Mouse (Mus musculus) heart, embryonic 13.5 days (tissue): Measurements from ENCODE around the gene Srgap3. TPM values are rescaled to one million over a fixed set of nuclear protein-coding genes. Genes with fewer than 3 reads are reported as not detected.

Experiments
- ATAC-seq: fragments of 200-750 bp; cut with Nextera tagmentation; 2 replicates; pipeline ENCODE4 v1.8.0; 2017; ENCODE audit warnings: moderate TSS enrichment; ENCODE audit not compliant: insufficient number of reproducible peaks, low FRiP score, low TSS enrichment; ENCODE audit errors: extremely low read depth
- H3K27ac ChIP-seq: fragments of 300-500 bp; sonication (generic); replicated peaks from 2 replicates; pipeline ENCODE4 v1.5.1; 2015; ENCODE audit warnings: moderate library complexity, mild to moderate bottlenecking, inconsistent platforms
- H3K27me3 ChIP-seq: fragments of 300-500 bp; sonication (generic); replicated peaks from 2 replicates; pipeline ENCODE4 v1.6.1; 2015; ENCODE audit warnings: mild to moderate bottlenecking, inconsistent platforms
- H3K36me3 ChIP-seq: fragments of 300-500 bp; sonication (generic); 2 replicates; pipeline ENCODE4 v1.6.1; 2015; ENCODE audit warnings: mild to moderate bottlenecking, inconsistent platforms
- H3K4me1 ChIP-seq: fragments of 300-500 bp; sonication (generic); 2 replicates; pipeline ENCODE4 v1.6.1; 2015; ENCODE audit warnings: inconsistent platforms
- H3K4me2 ChIP-seq: fragments of 300-500 bp; sonication (generic); 2 replicates; pipeline ENCODE4 v1.6.1; 2015; ENCODE audit warnings: inconsistent platforms, mild to moderate bottlenecking, moderate library complexity
- H3K4me3 ChIP-seq: fragments of 300-500 bp; sonication (generic); 2 replicates; pipeline ENCODE4 v1.5.1; 2015; ENCODE audit warnings: moderate library complexity, mild to moderate bottlenecking, inconsistent platforms
- H3K9ac ChIP-seq: fragments of 300-500 bp; sonication (generic); 2 replicates; pipeline ENCODE4 v1.6.1; 2015; ENCODE audit warnings: inconsistent platforms, mild to moderate bottlenecking, moderate library complexity
- H3K9me3 ChIP-seq: fragments of 300-500 bp; sonication (generic); 2 replicates; pipeline ENCODE4 v1.6.1; 2016; ENCODE audit warnings: inconsistent platforms
- WGBS: fragments of 180-500 bp; shearing (Covaris S2); methylation state at CpG from one replicate; pipeline ENCODE4 v1.1.7; 2015; ENCODE audit warnings: mixed read lengths; 5-methylcytosine and 5-hydroxymethylcytosine counted together
- polyA plus RNA-seq: library from polyadenylated mRNA; unstranded; fragments of >200 nt; fragmentation: Nextera tagmentation; extraction: Ambion mirVana; gene quantifications from 2 replicates; pipeline ENCODE4 v1.2.1, GENCODE M21; 2015

The Srgap3 gene
- polyA plus RNA-seq, 1 experiment from 2014 or later: 0.60 TPM

DNA sequence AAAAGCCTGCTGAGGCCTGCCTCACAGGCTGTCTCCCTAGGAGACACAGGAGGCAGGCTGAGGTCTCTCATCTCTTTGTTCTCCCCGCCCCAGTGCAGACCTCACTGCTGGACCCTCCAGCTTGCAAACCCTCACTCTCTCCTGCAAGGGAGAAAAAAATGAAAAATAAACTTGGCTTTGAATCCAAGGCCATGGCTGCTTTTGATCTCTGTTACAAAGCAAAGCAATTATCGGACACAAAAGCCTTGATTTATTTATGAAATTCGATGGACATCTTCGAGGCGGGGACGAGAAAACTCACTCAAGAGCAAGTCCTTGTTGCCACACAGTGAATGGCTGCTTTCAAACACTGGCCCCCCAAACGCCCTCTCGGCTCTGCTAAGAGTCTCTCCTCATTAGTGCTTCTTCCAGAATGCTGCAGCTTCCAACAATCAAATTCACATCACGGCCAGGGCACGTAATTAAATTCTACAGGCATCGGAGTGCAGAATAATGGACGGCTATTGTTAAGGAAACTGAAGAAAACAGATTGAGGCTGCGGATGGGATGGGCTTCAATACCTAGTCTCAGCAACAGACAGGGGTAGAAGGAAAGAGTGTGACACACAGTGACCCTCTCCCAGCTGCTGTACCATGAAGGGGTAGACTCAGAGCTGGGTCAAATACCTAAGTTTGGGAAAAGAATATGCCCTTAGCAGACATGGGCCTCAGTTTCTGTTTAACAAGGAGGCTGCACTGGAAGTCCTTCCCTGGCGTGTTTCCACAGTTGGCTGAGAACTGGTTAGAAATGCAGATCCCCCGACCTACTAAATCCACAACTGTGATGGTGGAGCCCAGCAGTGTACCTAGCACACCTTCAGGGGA lies 137.2 kb downstream of the Srgap3 start:
- no peak overlapping the region for H3K4me3 ChIP-seq
- H3K4me2 ChIP-seq: no peak overlapping the region
- H3K27me3 ChIP-seq: no peaks in the 10 kb centered on the region
- ATAC-seq: no peak
- no peaks in the 10 kb centered on the region for H3K9me3 ChIP-seq
- 77% methylated on average over 15 of the region's 15 CpGs for WGBS
- no peak overlapping the region for H3K27ac ChIP-seq
- no peak overlapping the region for H3K9ac ChIP-seq
- no peaks in the 10 kb centered on the region for H3K36me3 ChIP-seq
- no peaks in the 10 kb centered on the region for H3K4me1 ChIP-seq

DNA sequence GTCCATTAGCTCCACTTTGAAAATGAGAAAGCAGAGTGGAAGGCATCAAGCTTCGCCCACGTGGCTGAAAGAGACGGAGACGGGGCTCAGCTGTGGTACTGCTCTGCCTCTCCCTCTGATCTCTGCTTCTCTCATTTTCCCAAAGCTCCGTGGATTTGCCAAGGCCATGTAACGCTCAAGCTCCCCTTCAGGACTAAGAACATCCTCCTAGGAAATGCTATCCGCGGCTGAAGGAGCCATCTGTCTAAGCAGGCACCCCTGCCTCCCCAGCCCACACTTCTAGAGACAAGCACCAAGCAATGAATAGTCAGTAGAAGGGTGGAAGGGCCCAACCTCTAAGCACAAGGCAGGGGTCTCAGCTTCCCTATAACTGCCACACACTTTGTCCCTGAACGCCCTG lies 138.3 kb downstream of the Srgap3 start:
- Histone ChIP-seq H3K36me3 (no peaks in the 10 kb centered on the region), H3K9me3 (no peaks in the 10 kb centered on the region), H3K9ac (no peak overlapping the region), H3K27me3 (no peaks in the 10 kb centered on the region), H3K27ac (no peak overlapping the region), H3K4me1 (no peaks in the 10 kb centered on the region), H3K4me3 (no peak overlapping the region), H3K4me2 (no peak overlapping the region)
- 71% methylated on average over 9 of the region's 9 CpGs for WGBS
- ATAC-seq: no peak

DNA sequence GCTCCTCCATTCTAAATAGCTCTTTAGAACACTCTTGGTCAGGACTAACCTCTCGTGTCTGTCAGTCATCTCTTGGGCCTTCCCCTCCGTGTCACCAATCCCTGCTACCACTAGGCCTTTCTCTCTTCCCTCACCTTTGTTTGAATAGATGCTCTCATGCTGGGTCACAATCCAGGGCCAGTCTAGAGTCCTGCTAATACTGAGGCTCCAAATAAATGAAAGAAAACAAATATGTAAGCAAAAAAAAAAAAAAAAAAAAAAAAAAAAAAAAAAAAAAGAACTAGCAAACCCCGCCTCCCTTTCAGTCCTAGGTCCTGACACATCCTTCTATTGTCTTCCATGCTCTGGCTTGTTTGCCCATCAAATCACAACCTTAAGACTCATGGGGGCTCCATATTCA lies 145.1 kb downstream of the Srgap3 start:
- Histone ChIP-seq H3K4me3 (no peak overlapping the region), H3K27me3 (no peaks in the 10 kb centered on the region), H3K9me3 (no peaks in the 10 kb centered on the region), H3K4me1 (no peaks in the 10 kb centered on the region), H3K27ac (no peak overlapping the region), H3K9ac (no peak overlapping the region), H3K36me3 (no peaks in the 10 kb centered on the region), H3K4me2 (no peak overlapping the region)
- WGBS: 76% methylated on average over 3 of the region's 3 CpGs
- no peak for ATAC-seq

DNA sequence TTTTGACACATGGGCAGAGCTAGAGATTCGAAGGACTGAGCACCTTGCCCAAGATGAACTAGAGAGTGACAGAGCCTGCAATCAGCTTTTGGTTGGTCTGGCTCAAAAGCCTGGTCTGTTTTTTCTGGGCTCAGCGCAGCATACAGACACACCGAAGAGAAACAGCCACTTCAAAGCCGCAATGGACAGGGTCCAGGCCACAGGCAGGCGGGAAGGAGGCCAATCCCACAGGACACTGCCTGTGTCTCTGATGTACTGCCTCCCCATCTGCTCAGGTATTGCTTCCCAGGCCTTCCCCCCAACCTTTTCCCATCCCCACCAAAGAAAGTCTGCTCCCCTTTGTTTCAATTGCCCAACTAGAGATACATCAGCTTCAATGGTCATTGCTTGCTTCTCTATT lies 148.7 kb downstream of the Srgap3 start:
- Histone ChIP-seq H3K27ac (no peak overlapping the region), H3K9ac (no peak overlapping the region), H3K9me3 (no peaks in the 10 kb centered on the region), H3K4me2 (no peak overlapping the region), H3K4me1 (no peaks in the 10 kb centered on the region), H3K27me3 (no peaks in the 10 kb centered on the region), H3K36me3 (no peaks in the 10 kb centered on the region), H3K4me3 (no peak overlapping the region)
- ATAC-seq: no peak
- 73% methylated on average over 5 of the region's 5 CpGs for WGBS

DNA sequence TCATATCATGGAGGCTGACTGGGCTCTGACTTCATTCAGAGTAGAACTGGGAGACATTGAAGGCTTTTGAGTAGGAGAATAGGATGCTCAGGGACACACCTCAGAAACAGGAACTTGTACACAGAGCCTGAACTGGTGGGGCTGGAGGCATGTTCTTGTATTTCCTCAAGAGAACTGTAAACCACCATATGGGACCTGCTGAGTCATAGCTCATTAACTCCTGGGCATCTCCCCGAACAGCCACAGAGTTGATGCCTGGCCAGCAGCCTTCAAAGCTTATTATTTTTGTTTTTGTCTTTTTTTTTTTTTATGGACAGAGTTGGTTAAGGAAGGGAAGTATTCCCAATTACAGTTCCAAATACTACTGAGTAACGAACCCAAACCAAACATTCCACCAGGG lies 150.5 kb downstream of the Srgap3 start:
- Histone ChIP-seq H3K27me3 (no peaks in the 10 kb centered on the region), H3K27ac (no peak overlapping the region), H3K36me3 (no peaks in the 10 kb centered on the region), H3K4me3 (no peak overlapping the region), H3K9ac (no peak overlapping the region), H3K9me3 (no peaks in the 10 kb centered on the region), H3K4me1 (no peaks in the 10 kb centered on the region), H3K4me2 (no peak overlapping the region)
- ATAC-seq: no peak
- whole genome bisulfite sequencing: 80% methylated on average over 2 of the region's 2 CpGs

DNA sequence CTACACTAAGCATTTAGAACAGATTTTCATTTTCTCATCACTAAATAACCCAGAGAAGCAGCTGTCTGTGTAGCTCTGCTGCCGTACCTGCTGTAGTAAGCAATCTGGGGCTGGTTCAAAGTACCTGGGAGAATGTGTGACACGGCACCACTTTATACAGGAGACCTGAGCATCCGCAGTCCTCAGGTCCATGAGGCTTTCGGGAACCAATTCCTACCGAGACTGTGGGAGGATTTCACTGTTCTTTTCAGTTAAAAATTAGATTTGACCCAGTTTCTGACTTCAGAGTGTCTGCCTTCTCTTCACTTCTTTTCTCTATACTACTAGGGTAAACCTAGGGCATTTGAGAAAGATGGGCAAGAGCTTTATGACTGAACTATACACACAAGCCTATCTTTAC lies 153.2 kb downstream of the Srgap3 start:
- H3K36me3 ChIP-seq: no peaks in the 10 kb centered on the region
- H3K9ac ChIP-seq: no peak overlapping the region
- ATAC-seq: no peak
- no peak overlapping the region for H3K4me2 ChIP-seq
- H3K27ac ChIP-seq: no peak overlapping the region
- whole genome bisulfite sequencing: 78% methylated on average over 5 of the region's 5 CpGs
- no peaks in the 10 kb centered on the region for H3K27me3 ChIP-seq
- H3K4me3 ChIP-seq: no peak overlapping the region
- H3K4me1 ChIP-seq: no peaks in the 10 kb centered on the region
- H3K9me3 ChIP-seq: no peaks in the 10 kb centered on the region

DNA sequence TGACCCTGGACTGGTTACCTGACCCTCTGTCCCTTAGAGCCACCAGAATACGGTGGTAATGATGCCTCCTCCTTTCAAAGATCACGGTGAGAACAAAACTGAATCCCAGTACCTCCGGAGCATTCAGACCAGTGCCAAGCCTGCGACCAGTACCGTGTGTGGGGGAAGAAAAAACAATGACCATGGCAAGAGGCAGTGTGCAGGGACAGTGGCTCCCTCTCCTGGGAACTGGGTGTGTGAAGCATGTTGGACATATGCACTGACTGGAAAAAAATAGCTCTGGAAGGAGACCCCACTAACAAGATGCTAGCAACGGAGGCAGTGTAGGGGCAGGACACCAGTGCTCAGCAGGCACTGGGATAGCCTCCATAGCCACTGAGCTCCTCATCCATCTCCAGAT lies 157.2 kb downstream of the Srgap3 start:
- Histone ChIP-seq H3K36me3 (no peaks in the 10 kb centered on the region), H3K4me1 (no peaks in the 10 kb centered on the region), H3K4me2 (no peak overlapping the region), H3K27me3 (no peaks in the 10 kb centered on the region), H3K4me3 (no peak overlapping the region), H3K9me3 (no peaks in the 10 kb centered on the region; the same call in 1 of the 2 replicates), H3K9ac (no peak overlapping the region), H3K27ac (no peak overlapping the region)
- ATAC-seq: no peak
- 75% methylated on average over 6 of the region's 6 CpGs for WGBS

DNA sequence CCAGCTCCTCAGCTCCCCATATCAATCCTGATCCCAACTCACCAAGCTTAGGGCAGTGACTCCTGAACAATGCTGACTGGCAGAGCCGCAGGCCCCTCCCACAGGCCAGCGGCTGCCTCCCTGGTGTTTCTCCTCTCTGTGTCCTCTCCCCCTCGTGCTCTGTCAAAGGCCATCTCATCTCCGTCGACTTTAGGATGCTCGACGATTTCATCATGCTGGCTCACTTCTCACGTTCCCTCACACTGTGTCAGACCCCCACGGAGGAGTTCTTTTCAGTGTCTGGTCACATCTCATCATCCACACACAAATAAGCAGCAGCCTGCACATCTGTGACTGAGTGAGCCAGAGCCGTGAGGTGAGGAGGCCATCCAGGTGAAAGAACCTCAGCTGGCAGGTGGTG lies 158.4 kb downstream of the Srgap3 start:
- H3K9ac ChIP-seq: no peak overlapping the region
- no peaks in the 10 kb centered on the region for H3K4me1 ChIP-seq
- H3K4me3 ChIP-seq: no peak overlapping the region
- 36% methylated on average over 10 of the region's 10 CpGs for WGBS
- H3K4me2 ChIP-seq: no peak overlapping the region
- no peaks in the 10 kb centered on the region for H3K27me3 ChIP-seq
- no peak for ATAC-seq
- H3K27ac ChIP-seq: no peak overlapping the region
- no peaks in the 10 kb centered on the region for H3K36me3 ChIP-seq
- H3K9me3 ChIP-seq: peaks cover 4% of the 10 kb centered on the region; the same call in 1 of the 2 replicates

DNA sequence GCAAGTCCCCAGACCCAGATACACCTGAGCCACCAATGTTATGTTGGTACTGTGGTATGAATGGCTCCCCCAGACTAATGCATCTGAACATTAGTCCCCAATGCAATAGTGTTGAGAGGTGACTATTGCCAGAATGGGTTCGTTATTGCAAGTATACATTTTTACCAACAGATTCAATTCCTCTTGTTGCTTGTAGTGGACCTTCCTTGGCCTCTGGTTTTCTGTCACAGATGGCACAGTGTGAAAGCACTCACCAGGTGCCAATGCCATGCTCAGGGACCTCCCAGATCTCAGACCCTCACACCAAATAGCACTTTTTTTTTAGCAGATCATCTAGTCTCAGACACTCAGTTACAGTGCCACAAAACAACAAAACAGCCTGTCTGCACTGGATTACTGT lies 158.9 kb downstream of the Srgap3 start:
- no peak overlapping the region for H3K4me3 ChIP-seq
- no peak overlapping the region for H3K4me2 ChIP-seq
- 67% methylated on average over 1 of the region's 1 CpGs for WGBS
- no peaks in the 10 kb centered on the region for H3K27me3 ChIP-seq
- no peak overlapping the region for H3K27ac ChIP-seq
- no peaks in the 10 kb centered on the region for H3K36me3 ChIP-seq
- no peak overlapping the region for H3K9ac ChIP-seq
- ATAC-seq: no peak
- H3K9me3 ChIP-seq: peaks cover 4% of the 10 kb centered on the region; the same call in 1 of the 2 replicates
- no peaks in the 10 kb centered on the region for H3K4me1 ChIP-seq

DNA sequence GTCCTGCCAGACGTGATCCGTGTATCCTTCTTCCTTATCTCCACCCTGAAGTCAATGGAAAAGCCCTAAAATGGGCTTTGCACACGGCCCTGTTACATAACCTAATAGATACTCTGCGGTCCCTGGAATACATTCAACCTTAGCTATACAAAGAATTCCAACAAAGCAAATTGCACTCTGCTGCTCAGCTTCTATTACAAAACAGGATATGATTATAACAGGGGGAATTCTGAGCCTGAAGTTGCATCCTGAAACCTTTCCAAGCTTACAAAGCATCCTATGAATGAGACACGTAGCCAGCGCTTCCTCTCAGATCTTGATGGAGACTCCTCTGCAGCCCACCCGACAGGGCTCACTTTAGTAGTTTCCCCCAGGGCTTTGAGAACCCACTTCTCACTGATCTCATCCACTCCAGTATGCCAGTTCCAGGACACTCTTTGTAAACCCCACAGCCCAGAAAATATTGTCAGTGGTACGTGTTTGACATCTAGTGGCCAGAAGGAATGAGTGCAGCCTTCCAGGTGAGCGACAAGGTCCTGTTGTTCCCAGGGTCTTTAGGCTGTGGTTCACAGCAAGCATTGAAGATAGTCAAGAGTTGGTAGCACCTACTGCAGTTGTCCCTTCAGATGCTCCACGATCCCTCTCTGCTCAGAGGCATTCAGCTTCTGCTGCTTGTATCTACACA lies 165.5 kb downstream of the Srgap3 start:
- H3K36me3 ChIP-seq: no peaks in the 10 kb centered on the region
- H3K27ac ChIP-seq: no peak overlapping the region
- peaks cover 4% of the 10 kb centered on the region; the same call in 1 of the 2 replicates for H3K9me3 ChIP-seq
- no peak overlapping the region for H3K9ac ChIP-seq
- 65% methylated on average over 10 of the region's 10 CpGs for WGBS
- no peak for ATAC-seq
- no peak overlapping the region for H3K4me3 ChIP-seq
- no peaks in the 10 kb centered on the region for H3K27me3 ChIP-seq
- no peaks in the 10 kb centered on the region for H3K4me1 ChIP-seq
- no peak overlapping the region for H3K4me2 ChIP-seq

DNA sequence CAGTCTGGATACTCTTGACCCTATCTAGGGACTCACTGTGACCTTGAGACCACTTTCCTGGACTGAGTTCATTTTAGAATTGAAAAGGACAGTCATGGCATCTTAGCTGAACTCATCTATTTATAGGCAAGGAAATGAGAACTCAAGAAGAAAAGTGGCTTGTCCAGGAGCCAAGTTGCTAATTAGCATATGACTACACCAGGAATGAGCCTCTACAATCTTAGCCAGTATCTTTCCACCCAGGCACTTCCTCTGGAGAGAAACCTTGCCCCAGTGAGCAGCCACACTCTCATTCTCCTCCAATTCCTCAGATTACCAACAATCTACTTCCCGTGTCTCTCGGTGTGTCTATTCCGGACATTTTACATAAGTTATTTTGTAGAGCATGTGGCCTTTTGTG lies 168.9 kb downstream of the Srgap3 start:
- 67% methylated on average over 3 of the region's 3 CpGs for WGBS
- ATAC-seq: no peak
- Histone ChIP-seq H3K36me3 (no peaks in the 10 kb centered on the region), H3K27ac (no peak overlapping the region), H3K9me3 (no peaks in the 10 kb centered on the region), H3K9ac (no peak overlapping the region), H3K4me2 (no peak overlapping the region), H3K27me3 (no peaks in the 10 kb centered on the region), H3K4me1 (no peaks in the 10 kb centered on the region), H3K4me3 (no peak overlapping the region)

DNA sequence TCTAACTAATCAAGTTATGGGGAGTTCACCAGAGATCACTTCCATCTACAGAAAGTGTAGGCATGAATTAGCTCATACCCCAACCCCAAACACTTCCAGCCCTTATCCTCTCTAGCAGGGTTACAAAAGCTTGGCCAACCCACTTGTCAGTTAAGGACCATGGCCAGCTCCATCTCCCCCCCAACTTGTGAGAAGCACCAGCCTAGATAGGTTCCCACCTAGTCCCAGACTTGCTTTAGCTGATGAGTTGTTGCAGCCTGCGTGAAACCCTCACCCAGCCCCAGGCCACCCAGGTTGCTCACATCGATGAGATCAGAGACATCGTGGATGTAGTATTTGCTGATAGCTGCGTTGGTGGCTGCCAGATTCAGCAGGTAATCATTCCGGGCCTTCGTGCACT lies 170.3 kb downstream of the Srgap3 start:
- no peaks in the 10 kb centered on the region for H3K9me3 ChIP-seq
- 75% methylated on average over 6 of the region's 6 CpGs for WGBS
- H3K4me3 ChIP-seq: no peak overlapping the region
- ATAC-seq: no peak
- no peaks in the 10 kb centered on the region for H3K36me3 ChIP-seq
- no peaks in the 10 kb centered on the region for H3K4me1 ChIP-seq
- no peaks in the 10 kb centered on the region for H3K27me3 ChIP-seq
- H3K27ac ChIP-seq: no peak overlapping the region
- no peak overlapping the region for H3K4me2 ChIP-seq
- H3K9ac ChIP-seq: no peak overlapping the region
